Mouse (Mus musculus) c-Kit-negative CD71-positive TER-119-positive erythroid progenitor cells, embryonic 14.5 days (primary cell): ENCODE results near the gene Olfr138.

Experiments
- DNase-seq: peaks from one replicate; pipeline ENCODE4 v3.0.0-alpha.2; 2013; ENCODE audit warnings: low read depth, low spot score

Gene Olfr138

DNA sequence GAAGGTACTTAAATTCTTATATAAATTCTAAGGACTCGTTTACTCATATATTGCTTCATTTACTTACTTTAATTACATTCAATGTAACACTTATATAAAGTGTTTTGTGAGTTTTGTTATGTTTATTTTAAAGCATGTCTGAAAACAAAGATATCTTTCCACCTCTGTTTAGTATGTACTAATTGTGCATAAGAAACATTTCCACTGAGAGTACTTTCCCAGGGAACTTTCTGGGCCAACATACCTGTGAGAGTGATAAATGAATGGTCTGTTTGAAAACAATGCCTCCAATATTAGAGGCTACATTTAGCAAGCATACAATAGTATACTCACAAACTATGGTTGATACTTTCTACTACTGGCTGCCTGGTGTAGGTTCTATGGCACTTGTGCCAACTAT, at the start of gene Olfr138:
TSS of gene Olfr138 (plus strand) at position 301 of the 400 bp plus-strand sequence.
- no peak for DNase-seq

DNA sequence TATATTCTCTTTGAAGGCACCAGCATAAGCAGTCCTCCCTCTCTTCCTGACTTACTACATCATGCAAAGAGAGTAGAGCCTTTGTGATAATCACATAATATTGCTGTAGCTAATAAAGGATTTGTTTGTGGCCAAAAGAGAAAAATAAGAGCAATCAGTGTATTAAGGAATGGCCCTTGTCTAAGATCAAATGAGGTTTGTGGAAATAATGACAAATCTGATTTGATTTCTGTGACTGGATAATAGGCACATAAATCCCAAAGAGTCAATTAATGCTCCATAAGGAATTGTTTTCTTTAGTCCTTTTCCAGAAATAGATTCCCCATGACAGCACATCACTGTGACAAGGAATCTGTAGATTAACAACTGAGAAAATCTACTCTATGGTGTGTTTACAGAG, 46.6 kb downstream of the Olfr138 start, which contains the start of gene Olfr137:
TSS of gene Olfr137 (minus strand) at position 101 of the 400 bp plus-strand sequence.
- no peak for DNase-seq
